Mouse (Mus musculus): ENCODE data around the gene Cyp2c54.
"Not testable (repeated sequence)": the region's sequence is repeated elsewhere in the genome, so short reads cannot be mapped to it uniquely, and the experiment has no call there.

Gene Cyp2c54

DNA sequence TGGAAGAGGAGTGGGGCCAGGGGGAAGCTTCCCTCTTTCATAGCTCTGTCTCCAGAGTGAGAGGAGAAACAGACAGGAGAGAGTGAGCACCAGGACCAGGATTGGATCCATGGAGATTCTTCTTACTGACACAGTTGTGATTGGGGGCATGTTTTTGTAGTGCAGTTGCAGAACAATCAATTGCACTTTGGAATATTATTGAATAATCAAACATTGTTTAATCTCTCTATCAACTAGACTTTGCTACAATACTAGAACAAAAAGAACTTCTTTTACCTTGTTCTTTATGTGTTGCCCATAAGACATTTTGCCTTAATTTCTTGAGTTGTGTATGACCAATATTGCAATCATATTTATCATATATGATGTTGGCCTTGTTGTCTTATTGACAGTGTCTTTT is at the start of gene Cyp2c54:
Gene Cyp2c54 (minus strand): TSS at position 127 of the 400 bp plus-strand sequence.
- in situ Hi-C loops (cut with MboI, MseI): no loop called here

DNA sequence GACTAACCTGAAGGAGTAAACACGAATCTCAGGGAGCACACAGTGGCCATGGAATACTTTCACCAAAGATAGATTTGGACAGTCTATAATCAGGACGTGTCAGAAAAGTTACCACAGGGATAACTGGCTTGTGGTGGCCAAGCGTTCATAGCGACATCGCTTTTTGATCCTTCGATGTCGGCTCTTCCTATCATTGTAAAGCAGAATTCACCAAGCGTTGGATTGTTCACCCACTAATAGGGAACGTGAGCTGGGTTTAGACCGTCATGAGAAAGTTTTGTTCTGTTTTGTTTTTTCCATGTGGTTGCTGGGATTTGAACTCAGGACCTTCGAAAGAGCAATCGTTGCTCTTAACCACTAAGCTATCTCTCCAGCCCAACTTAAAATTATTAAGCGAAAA is 46.0 kb upstream of the Cyp2c54 start:
- in situ Hi-C loops (cut with MboI, MseI): not testable (repeated sequence)

DNA sequence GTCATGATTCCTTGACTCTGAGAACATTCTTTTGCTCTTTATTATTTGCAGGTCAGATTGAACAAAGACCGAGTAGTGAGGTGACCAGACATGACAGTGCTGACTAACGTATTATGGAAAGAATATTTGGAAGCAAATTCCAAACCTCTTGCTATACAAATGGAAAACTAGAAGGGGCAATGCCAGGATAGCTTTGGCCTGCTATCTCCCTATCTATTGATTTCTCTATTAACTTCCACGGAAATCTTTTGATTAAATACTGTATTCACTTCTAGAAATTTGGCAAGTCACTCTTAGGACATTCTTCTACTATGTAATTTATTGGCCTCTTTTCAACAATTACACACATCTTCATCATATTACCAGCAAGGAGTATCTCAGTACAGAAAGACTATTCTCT is 17.5 kb upstream of the Cyp2c54 start:
- in situ Hi-C loops (cut with MboI, MseI): no loop called here

DNA sequence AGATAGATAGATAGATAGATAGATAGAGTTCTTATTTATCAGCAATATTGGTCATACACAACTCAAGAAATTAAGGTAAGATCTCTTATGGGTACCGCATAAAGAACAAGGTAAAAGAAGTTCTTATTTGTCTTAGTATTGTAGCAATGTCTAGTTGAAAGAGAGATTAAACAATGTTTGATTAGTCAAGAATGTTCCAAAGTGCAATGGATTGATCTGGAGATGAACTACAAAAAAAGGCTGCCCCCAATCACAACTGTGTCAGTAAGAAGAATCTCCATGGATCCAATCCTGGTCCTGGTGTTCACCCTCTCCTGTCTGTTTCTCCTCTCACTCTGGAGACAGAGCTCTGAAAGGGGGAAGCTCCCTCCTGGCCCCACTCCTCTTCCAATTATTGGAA is 15.8 kb upstream of the Cyp2c54 start, which contains the start of gene Cyp2c50:
Gene Cyp2c50 (plus strand): TSS at position 268 of the 400 bp plus-strand sequence.
- in situ Hi-C loops (cut with MboI, MseI): not testable (repeated sequence)

DNA sequence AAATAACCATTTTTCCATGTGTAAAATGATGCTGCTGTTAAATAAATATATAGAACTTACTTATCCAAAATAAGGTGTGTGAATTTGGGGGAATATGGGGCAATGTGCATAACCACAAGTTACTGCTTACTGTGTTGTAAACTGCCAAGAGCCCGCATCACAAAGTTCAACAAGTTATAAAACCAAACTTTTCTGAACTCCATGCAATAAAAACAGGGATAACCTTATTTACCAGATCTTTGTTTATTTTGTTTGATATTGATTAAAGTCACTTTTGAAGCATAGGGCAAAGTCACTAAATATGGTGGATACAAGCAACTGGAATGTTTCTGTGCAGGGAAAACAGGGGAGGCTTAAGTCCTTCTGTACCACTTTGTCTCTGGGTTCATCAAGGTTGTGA is 14.8 kb upstream of the Cyp2c54 start:
- in situ Hi-C loops (cut with MboI, MseI): no loop called here

DNA sequence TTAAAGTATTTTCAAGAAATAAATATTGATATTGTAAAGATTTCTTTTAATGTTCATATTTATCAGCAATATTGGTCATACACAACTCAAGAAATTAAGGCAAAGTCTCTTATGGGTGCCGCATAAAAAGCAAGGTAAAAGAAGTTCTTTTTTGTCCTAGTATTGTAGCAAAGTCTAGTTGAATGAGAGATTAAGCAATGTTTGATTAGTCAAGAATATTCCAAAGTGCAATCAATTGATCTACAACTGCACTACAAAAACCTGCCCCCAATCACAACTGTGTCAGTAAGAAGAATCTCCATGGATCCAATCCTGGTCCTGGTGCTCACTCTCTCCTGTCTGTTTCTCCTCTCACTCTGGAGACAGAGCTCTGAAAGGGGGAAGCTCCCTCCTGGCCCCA is 81.5 kb downstream of the Cyp2c54 start, which contains the start of gene Cyp2c37:
Gene Cyp2c37 (plus strand): TSS at position 285 of the 400 bp plus-strand sequence.
- in situ Hi-C loops (cut with MboI, MseI): not testable (repeated sequence)

DNA sequence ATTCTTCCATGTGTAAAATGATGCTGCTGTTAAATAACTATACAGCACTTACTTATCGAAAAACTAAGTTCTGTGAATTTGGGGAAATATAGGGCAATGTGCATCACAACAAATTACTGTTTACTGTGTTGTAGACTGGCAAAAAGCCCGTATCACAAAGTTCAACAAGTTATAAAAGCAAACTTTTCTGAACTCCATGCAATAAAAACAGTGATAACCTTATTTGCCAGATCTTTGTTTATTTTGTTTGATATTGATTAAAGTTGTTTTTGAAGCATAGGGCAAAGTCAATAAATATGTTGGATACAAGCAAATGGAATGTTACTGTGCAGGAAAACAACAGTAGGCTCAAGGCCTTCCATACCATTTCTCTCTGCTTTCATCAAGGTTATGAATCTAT is 84.2 kb downstream of the Cyp2c54 start:
- in situ Hi-C loops (cut with MboI, MseI): no loop called here

Measured in regulatory T cell (primary cell).